Mouse (Mus musculus) naive thymus-derived CD4-positive, alpha-beta T cell, adult 2 months (primary cell): ENCODE measurements around the gene Jup.
A peak's percentile ranks its signal among the peaks of the same experiment; 100 is the strongest.
"Not testable (repeated sequence)": the region's sequence is repeated elsewhere in the genome, so short reads cannot be mapped to it uniquely, and the experiment has no call there.

Experiments used
- DNase-seq: peaks from one replicate; pipeline ENCODE4 v3.0.0-alpha.2; 2011; ENCODE audit warnings: low read depth

Gene Jup

GRCm38 (mm10) chr11:100355972-100356818, 41.4 kb downstream of the Jup start, which contains the start of gene Hap1:
Hap1 (minus strand) TSS chr11:100356128.
- DNase-seq: peak; percentile 62

GRCm38 (mm10) chr11:100355151-100355951, 42.2 kb downstream of the Jup start:
- DNase-seq: peak; percentile 83

DNA sequence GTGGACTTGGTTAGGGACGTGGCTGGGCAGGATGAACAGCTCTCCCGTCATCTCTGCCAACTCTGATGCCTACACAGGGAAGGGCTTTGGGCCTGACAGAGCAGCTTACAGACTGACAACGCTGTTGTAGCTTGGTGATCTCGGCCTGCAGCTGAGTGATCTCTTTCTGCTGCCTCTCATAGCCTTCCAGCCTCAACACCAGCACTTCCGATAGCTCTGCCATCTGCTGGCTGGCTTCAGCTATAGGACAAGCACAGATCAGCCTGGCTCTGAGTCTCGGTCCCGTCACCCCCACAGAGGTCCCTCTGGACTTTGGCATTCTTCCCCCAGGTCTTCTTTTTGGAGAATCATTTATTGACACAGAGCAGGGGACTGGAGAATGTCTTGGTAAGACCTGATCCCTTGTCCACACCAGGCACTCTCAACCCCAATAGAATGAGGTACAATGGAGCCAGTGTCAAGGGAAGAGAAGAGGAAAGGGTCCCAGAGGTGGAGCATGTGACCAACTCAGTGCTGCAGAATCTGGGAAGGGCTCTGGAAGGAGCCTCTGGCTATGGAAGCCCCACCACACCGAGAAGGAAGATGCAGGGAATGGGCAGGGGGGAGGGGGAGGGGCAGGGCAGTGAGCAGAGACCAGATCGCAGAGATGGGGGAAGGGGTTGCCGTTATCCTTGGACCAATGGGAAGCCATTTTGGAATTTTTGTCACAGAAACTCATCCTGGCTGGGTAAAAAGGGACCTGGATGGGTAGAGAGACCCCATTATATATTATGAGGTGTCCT, 45.3 kb downstream of the Jup start:
- peak; percentile 59 for DNase-seq

DNA sequence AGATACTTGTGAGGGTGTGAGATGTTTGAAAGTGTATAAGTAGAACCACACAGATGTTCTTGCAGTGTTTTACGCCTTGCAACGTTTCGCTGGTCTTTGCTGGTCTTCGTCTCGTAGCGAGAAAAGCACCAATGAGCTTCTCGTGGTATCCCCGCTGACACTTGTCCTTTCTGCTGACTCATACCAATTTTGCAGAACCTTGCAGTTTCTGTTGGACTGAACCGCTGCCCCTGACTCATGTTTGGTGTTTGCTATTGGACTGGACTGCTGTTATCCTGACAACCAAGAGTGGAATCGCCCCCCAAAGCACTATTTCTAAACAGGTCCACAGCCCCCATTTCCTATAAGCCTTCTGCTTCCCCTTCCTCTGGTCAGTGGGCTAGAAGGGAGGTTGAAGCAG, 53.3 kb downstream of the Jup start:
- DNase-seq: no peak

GRCm38 (mm10) chr11:100335731-100336130, 61.8 kb downstream of the Jup start:
- DNase-seq: no peak

DNA sequence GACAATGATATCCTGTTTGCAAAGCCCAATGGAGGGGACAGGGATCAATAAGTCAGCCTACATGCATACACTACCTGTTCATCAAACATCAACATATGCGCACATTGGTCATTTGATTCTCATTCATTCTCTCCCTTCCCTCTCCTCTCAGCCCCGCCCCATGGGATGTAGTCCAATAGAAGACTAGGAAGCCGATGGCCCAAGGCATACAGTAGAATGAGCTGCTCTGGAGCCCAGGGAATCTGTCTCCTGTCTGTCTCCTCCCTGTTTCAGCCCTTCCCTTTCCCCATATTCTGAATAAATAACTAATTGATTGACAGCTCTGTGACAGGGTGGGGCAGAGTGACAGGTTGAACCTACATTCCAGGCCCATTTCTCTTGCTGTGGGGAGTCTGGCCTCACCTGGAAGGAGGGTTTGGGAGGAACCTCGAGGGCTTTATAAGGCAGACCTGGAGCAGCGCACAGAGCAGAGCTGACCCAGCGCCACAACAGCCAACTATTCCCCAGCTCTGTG, 63.6 kb downstream of the Jup start, which contains the start of gene Gast:
Gene Gast (plus strand): TSS at position 464 of the 514 bp plus-strand sequence.
- DNase-seq: no peak

- DNase-seq: no peak
Measured at GRCm38 (mm10) chr11:100332766-100333515, 64.6 kb downstream of the Jup start.

DNA sequence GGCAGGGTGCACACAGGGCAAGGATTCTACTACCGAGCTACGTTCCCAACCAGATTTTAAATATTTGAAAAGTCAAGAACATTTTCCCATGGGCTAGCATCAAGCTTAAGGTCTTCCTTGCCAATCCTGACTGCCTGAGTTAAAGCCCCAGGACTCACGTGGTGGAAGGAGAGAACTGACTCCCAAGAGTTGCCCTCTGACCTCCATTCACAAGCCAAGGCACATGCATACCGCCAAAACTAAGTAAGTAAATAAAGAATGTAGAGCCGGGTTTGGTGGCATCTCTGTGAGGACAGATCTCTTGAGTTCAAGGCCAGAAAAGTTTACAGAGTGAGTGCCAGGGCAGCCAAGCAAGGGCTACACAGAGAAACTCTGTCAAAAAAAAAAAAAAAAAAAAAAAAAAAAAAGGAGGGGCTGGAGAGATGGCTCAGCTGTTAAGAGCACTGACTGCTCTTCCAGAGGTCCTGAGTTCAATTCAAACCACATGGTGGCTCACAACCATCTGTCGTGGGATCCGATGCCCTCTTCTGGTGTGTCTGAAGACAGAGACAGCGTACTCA, 66.7 kb downstream of the Jup start:
- DNase-seq: not testable (repeated sequence)

DNA sequence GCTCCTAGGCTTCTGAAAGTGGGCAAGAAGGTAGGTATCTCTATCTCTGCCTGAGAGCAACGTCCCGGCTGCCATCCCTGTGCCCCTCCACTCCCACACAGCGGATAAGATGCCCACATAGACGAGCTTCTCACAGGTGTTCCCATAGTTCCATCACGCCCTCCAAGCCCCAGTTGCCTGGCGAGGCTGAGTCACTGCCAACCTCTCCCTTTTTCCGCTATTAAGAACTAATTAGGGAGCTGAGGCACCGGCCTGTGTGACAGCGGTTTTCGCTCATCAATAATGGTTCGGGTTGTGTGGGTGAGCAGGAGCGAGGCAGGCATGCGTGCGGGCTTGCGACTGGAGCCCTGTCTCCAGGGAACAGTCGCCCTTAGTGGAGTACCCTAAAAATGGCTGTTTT, 67.3 kb downstream of the Jup start:
- DNase-seq: no peak

GRCm38 (mm10) chr11:100327761-100328160, 69.8 kb downstream of the Jup start:
- DNase-seq: no peak

DNA sequence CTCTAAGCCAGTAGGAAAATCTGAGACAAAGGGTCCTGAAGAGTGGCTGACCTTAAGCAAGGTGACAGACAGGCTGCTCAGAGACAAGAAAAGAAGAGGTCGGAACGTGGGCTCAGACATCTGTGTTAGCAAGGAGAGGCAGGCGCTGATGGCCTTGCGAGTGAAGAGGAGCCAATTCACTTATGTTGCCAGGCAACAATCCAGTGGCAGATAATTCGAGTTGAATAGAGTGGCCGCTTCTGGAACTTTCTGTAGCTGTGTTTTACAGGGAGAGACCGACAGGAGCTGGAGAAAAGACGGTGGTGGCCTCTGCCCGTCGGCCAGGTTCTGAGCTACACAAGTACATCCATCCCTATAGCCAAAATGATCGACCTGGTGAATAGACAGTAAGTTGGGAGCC, 70.2 kb downstream of the Jup start:
- DNase-seq: no peak

- no peak for DNase-seq
Measured at GRCm38 (mm10) chr11:100325062-100325629, 72.4 kb downstream of the Jup start.

- DNase-seq: peak; percentile 90
Measured at GRCm38 (mm10) chr11:100323578-100323977, 74.0 kb downstream of the Jup start.

DNA sequence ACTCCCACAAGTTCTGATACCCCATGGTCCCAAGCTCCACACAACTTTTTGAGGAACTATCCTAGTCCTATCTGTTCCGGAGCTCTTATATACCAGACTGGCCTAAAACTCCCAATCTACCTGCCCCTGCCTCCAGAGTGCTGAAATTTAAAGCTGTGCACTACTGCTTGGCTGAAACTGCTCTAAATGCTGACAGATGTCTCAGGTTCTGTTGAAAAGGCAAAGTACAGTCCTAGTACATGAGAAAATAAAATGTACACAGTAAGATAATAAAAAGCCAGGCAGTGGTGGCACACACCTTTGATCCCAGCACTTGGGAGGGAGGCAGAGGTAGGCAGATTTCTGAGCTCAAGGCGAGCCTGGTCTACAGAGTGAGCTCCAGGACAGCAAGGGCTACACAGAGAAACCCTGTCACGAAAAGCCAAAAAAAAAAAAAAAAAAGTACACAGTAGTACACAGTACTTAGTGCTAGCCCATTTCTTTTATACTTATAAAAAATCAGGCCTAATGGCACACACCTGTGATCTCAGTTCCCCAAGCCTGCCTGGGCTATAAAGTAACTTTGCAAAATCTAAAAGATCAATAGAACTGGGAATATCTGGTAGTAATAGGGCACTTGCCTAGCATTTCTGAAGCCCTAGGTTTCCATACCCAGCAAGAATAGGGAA, 74.8 kb downstream of the Jup start:
- peak; percentile 63 for DNase-seq

DNA sequence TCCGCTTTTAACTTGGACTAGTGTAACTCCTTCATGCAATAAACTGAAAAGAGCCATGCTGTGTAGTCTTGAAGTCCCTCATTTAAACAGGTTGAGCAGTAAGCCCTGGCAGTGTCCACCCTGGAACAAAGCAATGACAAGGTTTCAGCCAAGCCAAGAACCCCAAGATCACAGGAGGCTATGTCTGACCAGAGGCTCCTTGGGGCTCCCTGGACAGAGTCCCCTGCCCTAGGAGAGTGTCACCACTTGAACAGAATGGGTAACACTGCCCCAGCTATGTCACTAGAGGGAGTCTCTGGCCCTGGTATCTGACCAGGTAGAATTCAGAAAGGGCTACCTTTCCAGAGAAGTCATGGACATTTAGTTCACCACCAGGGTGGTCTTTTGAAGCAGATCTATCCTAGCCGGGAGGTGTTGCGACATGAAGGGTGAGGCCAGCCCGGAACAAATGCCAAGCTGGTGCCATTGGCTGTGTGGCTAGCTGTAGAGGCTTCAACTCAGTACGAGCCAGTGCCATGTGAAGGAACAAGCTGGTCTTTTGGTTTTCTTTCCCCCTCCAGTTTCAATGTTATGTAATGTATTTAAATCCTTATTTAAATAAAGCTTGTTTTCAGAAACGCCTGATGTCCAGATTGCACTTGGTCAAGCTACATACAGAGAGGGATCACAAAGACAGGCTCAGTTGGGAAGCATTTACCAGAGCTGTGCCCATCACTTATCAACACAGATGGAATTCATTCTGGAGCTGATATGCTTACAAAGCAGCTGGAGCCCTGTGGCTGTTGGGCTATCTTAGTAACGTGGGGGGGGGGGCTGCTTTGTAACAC, 75.9 kb downstream of the Jup start:
- DNase-seq: peak; percentile 58

DNA sequence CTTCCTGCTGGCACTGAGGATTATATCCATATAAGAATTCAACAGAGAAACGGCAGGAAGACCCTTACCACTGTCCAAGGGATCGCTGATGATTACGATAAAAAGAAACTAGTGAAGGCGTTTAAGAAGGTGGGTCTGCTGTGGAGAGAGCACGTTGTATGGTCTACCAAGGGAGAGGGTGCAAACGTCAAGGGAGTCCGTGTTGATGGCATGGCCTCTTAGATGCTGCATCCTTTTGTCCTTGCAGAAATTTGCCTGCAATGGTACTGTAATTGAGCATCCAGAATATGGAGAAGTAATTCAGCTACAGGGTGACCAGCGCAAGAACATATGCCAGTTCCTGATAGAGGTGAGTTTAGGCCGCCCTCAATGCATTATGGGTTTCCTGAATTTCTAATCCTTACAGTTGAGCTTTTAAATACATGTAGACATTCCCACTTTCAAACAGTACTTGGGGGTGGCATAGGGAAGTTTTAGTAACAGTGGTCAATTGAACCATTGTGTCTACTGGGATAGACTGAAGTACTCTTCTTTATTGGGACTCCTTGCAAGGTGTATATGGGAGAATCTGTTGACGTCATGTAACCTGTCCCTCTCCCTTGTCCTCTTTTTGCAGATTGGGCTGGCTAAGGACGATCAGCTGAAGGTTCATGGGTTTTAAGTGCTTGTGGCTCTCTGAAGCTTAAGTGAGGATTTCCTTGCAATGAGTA, 76.7 kb downstream of the Jup start:
- peak; percentile 56 for DNase-seq

DNA sequence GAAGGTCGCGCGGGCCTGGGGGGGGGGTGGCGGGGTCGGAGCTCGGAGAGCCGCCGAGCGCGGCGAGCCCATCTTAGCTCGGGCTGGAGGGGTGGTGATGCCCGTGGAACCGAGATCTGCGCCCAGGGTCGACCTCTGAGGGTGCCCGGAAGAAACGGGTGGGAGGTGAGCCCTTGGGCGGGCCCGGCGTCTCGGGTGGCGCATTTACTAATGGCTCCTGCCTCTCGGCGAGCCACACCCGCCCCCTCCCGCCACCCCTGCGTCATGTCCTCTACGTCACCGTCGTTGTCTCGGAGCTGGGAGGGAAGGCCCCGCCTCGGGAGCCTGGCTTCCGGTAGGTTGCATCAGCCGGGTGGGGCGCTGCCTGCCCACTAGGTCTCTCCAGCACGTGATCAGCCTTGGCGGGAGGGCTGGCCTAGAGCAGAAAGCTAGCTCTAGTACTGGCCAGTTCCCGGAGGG, 77.4 kb downstream of the Jup start:
- peak; percentile 98 for DNase-seq

DNA sequence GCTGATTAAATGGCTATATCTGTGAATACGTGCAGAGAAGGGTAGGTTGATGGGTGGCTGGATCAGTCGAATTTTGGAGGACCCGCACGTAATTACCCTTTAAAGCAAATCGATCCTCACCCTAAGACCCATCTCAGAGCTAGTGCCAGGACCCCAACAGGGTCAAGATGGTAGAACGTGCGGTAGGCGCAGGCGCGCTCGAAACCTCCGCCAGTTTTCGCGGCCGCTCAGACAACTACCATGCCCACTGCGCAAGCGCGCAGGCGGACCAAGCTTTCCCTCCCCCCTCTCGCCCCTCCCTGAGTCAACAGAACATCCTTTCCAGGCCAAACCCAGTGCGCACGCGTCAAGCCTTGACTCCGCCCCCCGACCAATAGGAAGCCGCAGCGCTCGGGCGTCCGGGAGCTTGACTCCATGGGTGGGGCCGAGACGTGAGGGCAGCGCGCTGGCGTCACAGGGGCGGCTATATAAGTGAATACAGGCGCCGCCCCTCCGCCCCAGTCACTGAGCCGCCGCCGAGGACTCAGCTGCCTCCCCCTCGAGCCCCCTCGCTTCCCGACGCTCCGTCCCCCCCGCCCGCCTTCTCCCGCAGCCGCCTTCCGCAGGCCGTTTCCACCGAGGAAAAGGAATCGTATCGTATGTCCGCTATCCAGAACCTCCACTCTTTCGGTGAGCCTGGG, 77.9 kb downstream of the Jup start, which contains the start of gene Eif1:
Gene Eif1 (plus strand): TSS at position 394 of the 680 bp plus-strand sequence.
- peak; percentile 100 for DNase-seq
